Mouse (Mus musculus): ENCODE measurements around the gene 9930022D16Rik. TPM values are rescaled to one million over a fixed set of nuclear protein-coding genes. Genes with fewer than 3 reads are reported as not detected.

Gene 9930022D16Rik
- total RNA-seq, 2 experiments from 2014 or later = not detected

GRCm38 (mm10) chr11:109441119-109441518 is 27.4 kb downstream of the 9930022D16Rik start:
- intact Hi-C loops (cut with DNase I) = no loop called here
- DNase-seq (ENCODE audit: low spot score in 2 of 2) = peak; percentile 23 to 56

- no peak for DNase-seq (ENCODE audit: low spot score in 2 of 2)
- intact Hi-C loops (cut with DNase I) = no loop called here
Measured at GRCm38 (mm10) chr11:109442166-109442730, 28.5 kb downstream of the 9930022D16Rik start.

- no peak for DNase-seq (ENCODE audit: low spot score in 2 of 2)
- intact Hi-C loops (cut with DNase I) = loop anchor here (2.0 kb wide), 1 partner anchor 141 kb away; no protein-coding TSS in a partner anchor
Measured at GRCm38 (mm10) chr11:109443468-109444263, 29.9 kb downstream of the 9930022D16Rik start.

- intact Hi-C loops (cut with DNase I) = loop anchor here (2.0 kb wide), 1 partner anchor 140 kb away; no protein-coding TSS in a partner anchor
- no peak for DNase-seq (ENCODE audit: low spot score in 2 of 2)
Measured at GRCm38 (mm10) chr11:109444600-109444999, 30.9 kb downstream of the 9930022D16Rik start.

- DNase-seq (ENCODE audit: low spot score in 2 of 2) = peak; percentile 34 to 70
- intact Hi-C loops (cut with DNase I) = loop anchor here (2.0 to 5.0 kb wide), 2 partner anchors 139 to 417 kb away; no protein-coding TSS in a partner anchor
Measured at GRCm38 (mm10) chr11:109445438-109446035, 31.8 kb downstream of the 9930022D16Rik start.

- intact Hi-C loops (cut with DNase I) = no loop called here
- no peak for DNase-seq (ENCODE audit: low spot score in 2 of 2)
Measured at GRCm38 (mm10) chr11:109451169-109451568, 37.5 kb downstream of the 9930022D16Rik start.

- no peak for DNase-seq (ENCODE audit: low spot score in 2 of 2)
- intact Hi-C loops (cut with DNase I) = no loop called here
Measured at GRCm38 (mm10) chr11:109456261-109456660, 42.5 kb downstream of the 9930022D16Rik start.

GRCm38 (mm10) chr11:109458165-109458564 is 44.4 kb downstream of the 9930022D16Rik start:
- intact Hi-C loops (cut with DNase I) = no loop called here
- DNase-seq (ENCODE audit: low spot score in 2 of 2) = no peak

GRCm38 (mm10) chr11:109460586-109460985 is 46.9 kb downstream of the 9930022D16Rik start:
- DNase-seq (ENCODE audit: low spot score in 2 of 2) = no peak
- intact Hi-C loops (cut with DNase I) = no loop called here

GRCm38 (mm10) chr11:109465068-109465467 is 51.4 kb downstream of the 9930022D16Rik start:
- DNase-seq (ENCODE audit: low spot score in 2 of 2) = no peak
- intact Hi-C loops (cut with DNase I) = no loop called here

- DNase-seq (ENCODE audit: low spot score in 2 of 2) = no peak
- intact Hi-C loops (cut with DNase I) = no loop called here
Measured at GRCm38 (mm10) chr11:109466987-109467386, 53.3 kb downstream of the 9930022D16Rik start.

- no peak for DNase-seq (ENCODE audit: low spot score in 2 of 2)
- intact Hi-C loops (cut with DNase I) = no loop called here
Measured at GRCm38 (mm10) chr11:109468133-109468532, 54.4 kb downstream of the 9930022D16Rik start.

Small RNA genes lying within 50 kb of the gene (microRNA-seq; reads per million reads assigned to microRNA genes)
- 0 reads per million in 2 experiments for gene Gm25540

Other genes with a start within 250 kb of the 9930022D16Rik start
- gene Rgs9, start 115.8 kb upstream of the 9930022D16Rik start, total RNA-seq (2021) = 10 to 100 TPM; 17.6 to 31.9 TPM
- 10 to 100 TPM; 41.8 to 45.6 TPM for gene Gna13, start 51.1 kb upstream of the 9930022D16Rik start, total RNA-seq (2021)
- 10 to 100 TPM; 61.9 to 62.2 TPM for gene Amz2, start 12.0 kb downstream of the 9930022D16Rik start, total RNA-seq (2021)
- 1 to 10 TPM; 5.9 to 7.1 TPM for gene Arsg, start 59.5 kb downstream of the 9930022D16Rik start, total RNA-seq (2021)
- gene Slc16a6, start 59.7 kb downstream of the 9930022D16Rik start, total RNA-seq (2021) = 10 to 100 TPM in 1 of 2 experiments, 1 to 10 TPM in 1; 9.6 to 11.4 TPM
- gene Wipi1, start 198.1 kb downstream of the 9930022D16Rik start, total RNA-seq (2021) = 10 to 100 TPM; 21.8 to 22.2 TPM
- 100 to 1,000 TPM; 470 to 506 TPM for gene Prkar1a, start 235.5 kb downstream of the 9930022D16Rik start, total RNA-seq (2021)

Measured in left cerebral cortex, postnatal 14 days (tissue).